Mouse (Mus musculus) embryonic facial prominence, embryonic 10.5 days (tissue): ENCODE measurements around the gene Polh. TPM values are rescaled to one million over a fixed set of nuclear protein-coding genes. Genes with fewer than 3 reads are reported as not detected.
A peak's percentile ranks its signal among the peaks of the same experiment; 100 is the strongest.

ENCODE experiments used
- DNase-seq: peaks from one replicate; pipeline ENCODE4 v3.0.0-alpha.2; 2017; ENCODE audit warnings: low spot score
- H3K27ac ChIP-seq: fragments of 300-500 bp; sonication (generic); replicated peaks from 2 replicates; pipeline ENCODE4 v1.5.1; 2016; ENCODE audit warnings: mild to moderate bottlenecking
- H3K27me3 ChIP-seq: fragments of 300-500 bp; sonication (generic); replicated peaks from 2 replicates; pipeline ENCODE4 v1.6.1; 2016; ENCODE audit warnings: low read depth, mild to moderate bottlenecking; ENCODE audit not compliant: poor library complexity, severe bottlenecking
- H3K36me3 ChIP-seq: fragments of 300-500 bp; sonication (generic); replicated peaks from 2 replicates; pipeline ENCODE4 v1.6.1; 2016; ENCODE audit warnings: mild to moderate bottlenecking, moderate library complexity
- H3K4me1 ChIP-seq: fragments of 300-500 bp; sonication (generic); 2 replicates; pipeline ENCODE4 v1.6.1; 2016
- H3K4me3 ChIP-seq: fragments of 300-500 bp; sonication (generic); 2 replicates; pipeline ENCODE4 v1.5.1; 2016; ENCODE audit warnings: mild to moderate bottlenecking, moderate library complexity
- H3K9me3 ChIP-seq: fragments of 300-500 bp; sonication (generic); 2 replicates; pipeline ENCODE4 v1.6.1; 2016; ENCODE audit warnings: mild to moderate bottlenecking
- WGBS: fragments of 180-500 bp; shearing (Covaris S2); methylation state at CpG from one replicate; pipeline ENCODE4 v1.1.7; 2016; 5-methylcytosine and 5-hydroxymethylcytosine counted together
- polyA plus RNA-seq: library from polyadenylated mRNA; unstranded; fragments of >200 nt; fragmentation: Nextera tagmentation; extraction: Ambion mirVana; gene quantifications from 2 replicates; pipeline ENCODE4 v1.2.1, GENCODE M21; 2016

Gene Polh
- 15.1 and 15.7 TPM in 2 replicates for polyA plus RNA-seq

- under 1% methylated on average over 66 of the region's 66 CpGs for WGBS
- Histone ChIP-seq H3K27me3 (no peaks in the 10 kb centered on the region), H3K36me3 (peaks cover 62% of the 10 kb centered on the region)
Observed at GRCm38 (mm10) chr17:46202421-46203071, at the start of gene Polh, which contains the start of gene Xpo5. TSS of gene Polh (minus strand) at chr17:46202645. TSS of gene Xpo5 (plus strand) at chr17:46202782.

DNA sequence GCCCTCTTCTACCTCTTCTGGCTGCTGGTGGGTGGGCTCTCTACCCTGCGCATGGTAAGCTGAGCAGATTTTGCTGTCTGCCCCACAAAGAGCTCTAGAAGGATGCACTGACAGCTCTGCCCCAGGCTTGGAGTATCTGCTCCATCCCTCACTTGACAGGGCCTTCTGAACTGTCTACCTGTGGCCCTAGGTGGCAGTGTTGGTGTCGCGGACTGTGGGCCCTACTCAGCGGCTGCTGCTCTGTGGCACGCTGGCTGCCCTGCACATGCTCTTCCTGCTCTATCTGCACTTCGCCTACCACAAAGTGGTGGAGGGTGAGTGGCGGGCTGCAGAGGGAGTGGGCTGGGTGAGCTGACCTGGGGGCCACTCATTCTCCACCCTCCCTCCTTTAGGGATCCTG is 48.7 kb upstream of the Polh start:
- no peak overlapping the region for H3K27ac ChIP-seq
- peaks cover 54% of the 10 kb centered on the region for H3K4me1 ChIP-seq
- peaks cover 45% of the 10 kb centered on the region for H3K36me3 ChIP-seq
- 84% methylated on average over 7 of the region's 7 CpGs for WGBS
- peaks cover 25% of the 10 kb centered on the region for H3K27me3 ChIP-seq
- no peak overlapping the region for H3K4me3 ChIP-seq
- no peaks in the 10 kb centered on the region for H3K9me3 ChIP-seq
- DNase-seq = no peak

More at GRCm38 (mm10) chr17:46202421-46203071, at the start of gene Polh, which contains the start of gene Xpo5:
- Histone ChIP-seq H3K9me3 (no peaks in the 10 kb centered on the region), H3K4me1 (peaks cover 28% of the 10 kb centered on the region), H3K4me3 (peak within 1 kb of the TSS; percentile 87), H3K27ac (peak within 1 kb of the TSS; percentile 93)
- peak; percentile 96 for DNase-seq

GRCm38 (mm10) chr17:46248189-46248522 is 45.7 kb upstream of the Polh start:
- Histone ChIP-seq H3K4me1 (peaks cover 30% of the 10 kb centered on the region), H3K36me3 (peaks cover 75% of the 10 kb centered on the region), H3K27me3 (no peaks in the 10 kb centered on the region), H3K27ac (peak overlapping the region; percentile 93), H3K9me3 (no peaks in the 10 kb centered on the region), H3K4me3 (peak overlapping the region; percentile 89)
- under 1% methylated on average over 37 of the region's 37 CpGs for WGBS
- DNase-seq = no peak

DNA sequence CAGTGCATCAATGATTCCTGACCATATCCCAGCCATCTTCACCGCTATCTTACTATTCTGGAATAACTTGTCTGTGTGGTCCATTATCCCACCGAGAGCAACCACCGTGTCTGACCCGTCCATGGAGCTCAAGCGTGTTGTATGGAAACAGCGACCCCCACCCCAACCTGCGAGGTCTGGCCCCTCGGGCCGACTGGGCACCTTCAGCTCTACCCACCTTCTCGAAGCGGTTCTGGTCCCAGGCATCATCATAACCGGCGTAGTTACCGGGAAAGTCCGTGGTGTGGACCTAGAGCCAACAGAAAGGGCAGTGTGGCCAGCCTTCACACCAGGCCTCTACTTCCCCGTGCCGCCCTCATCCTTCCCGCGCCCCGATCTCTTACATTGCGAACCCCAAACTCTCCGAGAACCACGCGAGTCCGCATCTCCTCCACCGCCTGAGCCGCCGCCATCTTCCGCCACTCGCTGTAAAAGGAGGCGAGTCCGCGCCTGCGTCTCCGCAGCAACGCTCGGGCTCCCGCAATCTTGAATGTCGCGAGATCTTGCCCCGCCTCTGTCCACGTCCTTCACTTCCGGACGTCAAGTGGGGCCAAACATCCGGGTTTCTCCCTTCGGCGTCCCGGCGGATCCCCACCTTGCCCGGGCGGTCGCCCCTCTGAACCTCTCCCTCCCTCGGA is 45.2 kb upstream of the Polh start, which contains the start of the genes Polr1c and Yipf3:
Gene Polr1c, minus strand, starts transcription at position 543 of the 677 bp plus-strand sequence.
Gene Yipf3, plus strand, starts transcription at position 569 of the 677 bp plus-strand sequence.
- Histone ChIP-seq H3K27ac (peak within 1 kb of the TSS; percentile 93), H3K4me3 (peak within 1 kb of the TSS; percentile 89), H3K36me3 (peaks cover 79% of the 10 kb centered on the region), H3K9me3 (no peaks in the 10 kb centered on the region), H3K4me1 (peaks cover 26% of the 10 kb centered on the region), H3K27me3 (no peaks in the 10 kb centered on the region)
- peak; percentile 95 for DNase-seq
- WGBS = under 1% methylated on average over 53 of the region's 53 CpGs

DNA sequence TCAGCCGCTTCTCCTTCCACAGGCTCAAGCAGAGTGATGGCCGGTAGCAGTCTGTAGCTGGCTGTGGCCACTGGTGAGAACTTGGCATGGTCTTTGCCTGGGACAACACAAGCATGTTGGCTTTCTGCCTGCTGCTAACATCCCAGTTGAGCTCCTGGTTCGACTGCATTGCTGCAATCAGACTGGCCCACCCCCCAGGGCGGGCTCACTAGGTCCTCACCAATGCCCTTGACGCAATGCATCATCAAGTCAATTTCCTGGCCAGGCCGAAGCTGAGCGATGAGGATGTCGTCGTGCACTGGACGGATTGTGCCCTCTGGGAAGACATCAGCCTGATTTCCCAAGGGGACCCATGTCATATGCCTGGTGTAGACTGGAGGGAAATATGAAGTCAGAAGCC is 42.1 kb upstream of the Polh start:
- Histone ChIP-seq H3K4me1 (peaks cover 26% of the 10 kb centered on the region), H3K36me3 (peaks cover 79% of the 10 kb centered on the region), H3K9me3 (no peaks in the 10 kb centered on the region), H3K27ac (no peak overlapping the region), H3K27me3 (no peaks in the 10 kb centered on the region), H3K4me3 (no peak overlapping the region)
- WGBS = 86% methylated on average over 10 of the region's 10 CpGs
- DNase-seq = no peak

DNA sequence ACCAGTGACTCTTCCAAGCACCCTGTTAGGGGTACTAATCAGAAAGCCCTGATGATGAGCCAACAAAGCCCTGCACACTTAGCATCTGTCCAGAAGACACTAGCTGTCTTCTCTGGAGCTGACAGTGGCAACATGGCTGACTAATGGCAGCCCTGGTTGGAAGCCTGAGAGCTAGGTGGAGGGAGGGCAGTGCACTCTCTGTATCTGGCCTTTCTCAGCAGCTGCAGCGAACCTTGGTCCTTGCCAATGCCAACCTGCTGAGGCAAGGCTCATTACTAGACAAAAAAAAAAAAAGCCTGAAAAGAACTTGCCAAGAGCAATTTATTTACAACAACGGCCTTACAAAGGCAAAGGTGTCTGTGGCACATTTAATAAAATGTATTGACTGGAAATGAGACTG is 41.2 kb upstream of the Polh start:
- Histone ChIP-seq H3K4me3 (no peak overlapping the region), H3K36me3 (peaks cover 82% of the 10 kb centered on the region)
- 87% methylated on average over 2 of the region's 2 CpGs for WGBS

DNA sequence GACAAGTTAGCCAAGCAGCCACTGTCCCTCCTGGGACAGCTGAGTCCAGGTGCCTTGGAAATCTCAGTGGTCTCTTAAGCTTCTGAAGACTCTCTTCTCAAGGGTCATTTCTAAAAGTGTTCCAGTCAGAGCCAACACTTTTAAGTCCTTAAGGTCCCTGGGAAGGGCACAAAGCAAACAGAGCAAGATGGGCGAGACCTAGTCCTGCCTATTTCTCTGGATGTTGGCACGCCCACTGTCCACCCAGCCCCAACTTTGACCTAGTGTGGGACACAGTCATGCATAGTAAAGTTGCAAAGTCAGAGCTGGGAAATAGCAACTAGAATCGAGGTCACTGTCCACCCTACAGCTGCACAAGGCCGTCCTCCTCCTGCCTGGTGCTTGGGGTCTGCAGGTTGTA is 40.5 kb upstream of the Polh start:
- no peak overlapping the region for H3K27ac ChIP-seq
- H3K36me3 ChIP-seq = peaks cover 88% of the 10 kb centered on the region
- H3K27me3 ChIP-seq = no peaks in the 10 kb centered on the region
- no peak overlapping the region for H3K4me3 ChIP-seq
- H3K9me3 ChIP-seq = no peaks in the 10 kb centered on the region
- WGBS = 87% methylated on average over 4 of the region's 4 CpGs
- DNase-seq = no peak
- peaks cover 11% of the 10 kb centered on the region for H3K4me1 ChIP-seq

More for the DNA sequence above, 41.2 kb upstream of the Polh start:
- no peak for DNase-seq
- H3K27me3 ChIP-seq = no peaks in the 10 kb centered on the region
- no peaks in the 10 kb centered on the region for H3K9me3 ChIP-seq
- H3K27ac ChIP-seq = no peak overlapping the region
- H3K4me1 ChIP-seq = peaks cover 17% of the 10 kb centered on the region

DNA sequence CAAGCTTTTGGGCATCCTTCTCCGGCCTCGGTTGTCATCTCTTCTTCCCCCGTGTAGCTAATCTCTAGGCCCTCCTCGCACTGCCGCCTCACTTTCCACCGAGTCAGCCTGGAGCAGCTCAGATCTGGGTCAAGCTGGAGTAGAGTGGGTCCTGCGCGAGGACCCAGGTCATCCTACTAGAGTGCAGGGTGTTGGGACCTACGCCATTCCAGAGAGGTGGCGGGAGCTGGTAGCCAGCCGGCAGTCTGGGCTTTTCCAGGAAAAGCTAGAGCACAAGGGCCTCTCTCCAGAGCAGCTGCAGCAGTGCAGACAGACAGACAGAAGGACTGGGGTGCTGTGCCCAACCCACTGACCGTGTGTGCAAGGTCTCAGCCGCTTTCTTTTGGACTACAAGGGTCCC is 39.8 kb upstream of the Polh start:
- Histone ChIP-seq H3K9me3 (no peaks in the 10 kb centered on the region), H3K36me3 (peaks cover 95% of the 10 kb centered on the region), H3K27ac (no peak overlapping the region), H3K4me3 (no peak overlapping the region), H3K27me3 (no peaks in the 10 kb centered on the region), H3K4me1 (peaks cover 11% of the 10 kb centered on the region)
- no peak for DNase-seq
- WGBS = 94% methylated on average over 13 of the region's 13 CpGs

DNA sequence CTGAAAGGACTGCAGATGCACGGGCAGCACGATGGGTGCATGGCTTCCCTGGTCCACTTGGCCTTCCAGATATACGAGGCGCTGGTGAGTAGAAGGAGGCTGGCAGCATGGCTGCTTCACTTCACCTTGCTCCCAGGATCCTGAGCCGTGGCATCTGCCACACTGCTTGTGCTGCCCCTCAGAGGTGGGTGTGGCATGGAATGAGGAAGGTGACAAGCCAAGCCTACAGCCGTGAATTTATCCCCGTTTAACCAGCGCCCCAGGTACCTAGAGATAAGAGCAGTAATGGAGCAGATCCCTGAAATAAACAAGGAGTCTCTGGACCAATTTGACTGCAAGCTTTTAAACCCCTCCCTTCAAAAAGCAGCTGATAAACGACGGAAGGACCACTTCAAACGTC is 39.0 kb upstream of the Polh start:
- WGBS = 84% methylated on average over 11 of the region's 11 CpGs
- Histone ChIP-seq H3K27ac (no peak overlapping the region), H3K4me1 (peaks cover 4% of the 10 kb centered on the region), H3K27me3 (no peaks in the 10 kb centered on the region), H3K36me3 (peaks cover 100% of the 10 kb centered on the region), H3K9me3 (no peaks in the 10 kb centered on the region), H3K4me3 (no peak overlapping the region)
- DNase-seq = no peak

DNA sequence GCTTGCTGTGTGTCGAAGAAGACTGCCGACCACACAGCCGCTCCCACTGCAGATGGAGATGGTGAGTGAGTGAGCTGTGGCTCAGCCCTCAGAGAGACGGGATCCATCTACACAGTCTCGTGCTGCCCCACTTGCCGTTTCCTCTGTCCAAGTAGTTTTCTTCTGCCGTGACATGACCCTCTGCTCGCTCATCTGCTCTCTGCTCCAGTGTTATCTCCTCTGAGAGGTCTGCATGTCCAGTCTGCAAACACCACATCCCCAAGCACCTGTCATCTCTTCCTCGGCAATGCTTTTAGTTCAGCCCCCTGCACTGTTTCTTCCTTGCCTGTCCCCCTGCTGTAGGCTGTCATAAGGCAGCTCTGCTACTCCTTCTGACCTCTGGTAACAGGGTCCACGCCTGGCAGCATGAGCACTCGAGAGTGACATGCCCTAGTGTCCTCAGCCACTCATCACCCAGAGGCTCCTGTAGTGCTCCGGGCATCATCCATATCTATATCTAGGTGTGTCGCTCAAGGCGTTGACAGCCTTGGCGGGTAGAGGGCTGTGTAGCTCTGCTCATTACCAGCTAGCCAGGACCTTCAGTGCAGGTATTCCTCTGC is 37.2 kb upstream of the Polh start:
- Histone ChIP-seq H3K27ac (no peak overlapping the region), H3K36me3 (peaks cover 100% of the 10 kb centered on the region), H3K9me3 (no peaks in the 10 kb centered on the region), H3K4me1 (no peaks in the 10 kb centered on the region), H3K4me3 (no peak overlapping the region), H3K27me3 (no peaks in the 10 kb centered on the region)
- no peak for DNase-seq
- WGBS = 94% methylated on average over 15 of the region's 15 CpGs

- Histone ChIP-seq H3K36me3 (peaks cover 100% of the 10 kb centered on the region), H3K27me3 (no peaks in the 10 kb centered on the region)
- WGBS = 83% methylated on average over 5 of the region's 5 CpGs
Observed at GRCm38 (mm10) chr17:46237480-46237879, 35.0 kb upstream of the Polh start.

DNA sequence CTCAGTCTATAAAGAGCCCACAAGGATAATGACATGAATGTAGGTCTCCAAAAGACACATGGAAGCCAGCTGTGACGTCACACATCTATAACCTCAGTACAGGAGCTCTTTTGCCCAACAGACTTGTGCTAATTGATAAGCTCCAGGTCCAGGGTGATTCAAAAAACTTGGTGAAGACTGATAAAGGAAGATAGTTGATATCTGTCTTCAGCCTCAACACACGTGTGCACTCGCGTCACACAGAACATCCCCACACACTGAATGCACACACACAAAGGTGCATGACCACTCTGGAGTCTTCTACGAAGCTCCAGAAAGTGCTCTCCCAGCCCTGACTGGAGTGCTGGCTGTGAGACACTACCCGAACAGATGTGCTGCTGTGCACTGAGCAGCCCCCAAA is 34.6 kb upstream of the Polh start:
- Histone ChIP-seq H3K4me1 (no peaks in the 10 kb centered on the region), H3K36me3 (peaks cover 100% of the 10 kb centered on the region), H3K9me3 (no peaks in the 10 kb centered on the region), H3K27me3 (no peaks in the 10 kb centered on the region), H3K4me3 (no peak overlapping the region), H3K27ac (no peak overlapping the region)
- DNase-seq = no peak
- WGBS = 95% methylated on average over 6 of the region's 6 CpGs

More at GRCm38 (mm10) chr17:46237480-46237879, 35.0 kb upstream of the Polh start:
- Histone ChIP-seq H3K27ac (no peak overlapping the region), H3K9me3 (no peaks in the 10 kb centered on the region), H3K4me1 (no peaks in the 10 kb centered on the region), H3K4me3 (no peak overlapping the region)
- no peak for DNase-seq
